11 mouse cellular contexts compared by ENCODE assay signal in genomic region chr19:4468363-4468762, GRCm38 (mm10). TPM values are rescaled to one million over a fixed set of nuclear protein-coding genes. Genes with fewer than 3 reads are reported as not detected.
DNase-seq lines count a peak whose midpoint lies in the region; ATAC-seq and TF ChIP-seq lines count a peak whose summit lies in the region.
"Had no signal": no experiment of that assay in that cellular context is flagged by ENCODE, and none has a peak within 500 bp of the region (broad histone marks: within the 10 kb centered on the region; RNA-seq: fewer than 3 reads in every experiment).

No protein-coding gene starts in this region.

- H3K9ac ChIP-seq in liver, adult 2 months (ENCODE audit: low read depth, low read length), result no peak overlapping the region
- H3K9ac ChIP-seq in liver, embryonic 12.5 days, result no peak overlapping the region
- no peak overlapping the region for H3K9ac ChIP-seq in stomach, postnatal 0 days (ENCODE audit: low read length)
- H3K9ac ChIP-seq: embryonic facial prominence, embryonic 12.5 days had no signal

- H3K9me3 ChIP-seq in liver, embryonic 12.5 days (replicated peaks), result no peaks in the 10 kb centered on the region
- no peaks in the 10 kb centered on the region for H3K9me3 ChIP-seq in stomach, postnatal 0 days (ENCODE audit: control insufficient read depth, low read length)
- H3K9me3 ChIP-seq: embryonic facial prominence, embryonic 12.5 days had no signal

- H3K4me2 ChIP-seq in liver, embryonic 12.5 days, result no peak overlapping the region
- no peak overlapping the region for H3K4me2 ChIP-seq in stomach, postnatal 0 days (replicated peaks; ENCODE audit: low read depth)
- H3K4me2 ChIP-seq: embryonic facial prominence, embryonic 12.5 days had no signal

- peak; percentile 23 for DNase-seq in liver, adult 2 months (ENCODE audit: extremely low read depth, low read depth, low spot score)
- DNase-seq in ZHBTc4 (ENCODE audit: low read depth, low spot score), result peak; percentile 61
- peak; percentile 64 for DNase-seq in cerebellum, adult 8-10 months
- DNase-seq in stomach, postnatal 0 days (ENCODE audit: low spot score), result peak; percentile 48
- DNase-seq in heart, postnatal 36 days, result no peak
- DNase-seq: heart, postnatal 10 days; right cerebral cortex, postnatal 14 days had no signal

- no peaks in the 10 kb centered on the region for H3K27me3 ChIP-seq in liver, adult 2 months (ENCODE audit: control insufficient read depth, insufficient read depth, low read length)
- H3K27me3 ChIP-seq in liver, embryonic 12.5 days (replicated peaks), result peaks cover 46% of the 10 kb centered on the region
- H3K27me3 ChIP-seq in stomach, postnatal 0 days (ENCODE audit: control insufficient read depth, insufficient read depth, low read length), result no peaks in the 10 kb centered on the region
- H3K27me3 ChIP-seq: embryonic facial prominence, embryonic 12.5 days had no signal

- no peak overlapping the region for H3K27ac ChIP-seq in liver, adult 2 months (replicated peaks; ENCODE audit: insufficient read depth, low read depth, low read length)
- no peak overlapping the region for H3K27ac ChIP-seq in liver, embryonic 12.5 days
- no peak overlapping the region for H3K27ac ChIP-seq in stomach, postnatal 0 days (replicated peaks)
- H3K27ac ChIP-seq: embryonic facial prominence, embryonic 12.5 days had no signal

- no peaks in the 10 kb centered on the region for H3K4me1 ChIP-seq in liver, adult 2 months (ENCODE audit: control insufficient read depth, insufficient read depth, low read length)
- H3K4me1 ChIP-seq in liver, embryonic 12.5 days, result peaks cover 8% of the 10 kb centered on the region
- no peaks in the 10 kb centered on the region for H3K4me1 ChIP-seq in stomach, postnatal 0 days (replicated peaks; ENCODE audit: control insufficient read depth, insufficient read depth)
- H3K4me1 ChIP-seq: embryonic facial prominence, embryonic 12.5 days had no signal

- no peak for ATAC-seq in liver, embryonic 12.5 days
- ATAC-seq in stomach, postnatal 0 days (ENCODE audit: low FRiP score, low TSS enrichment), result no peak
- no peak for ATAC-seq in erythroid progenitor cell, adult 5-6 weeks (replicated peaks; ENCODE audit: low FRiP score, poor library complexity, severe bottlenecking)

- no peaks in the 10 kb centered on the region for H3K36me3 ChIP-seq in liver, adult 2 months (ENCODE audit: control insufficient read depth, insufficient read depth, low read length)
- no peaks in the 10 kb centered on the region for H3K36me3 ChIP-seq in liver, embryonic 12.5 days
- H3K36me3 ChIP-seq in stomach, postnatal 0 days (ENCODE audit: control insufficient read depth, insufficient read depth, low read length), result no peaks in the 10 kb centered on the region
- H3K36me3 ChIP-seq: embryonic facial prominence, embryonic 12.5 days had no signal

- TF ChIP-seq EP300 in stomach, postnatal 0 days (optimal IDR thresholded peaks at IDR 0.05), result no peak

- H3K4me3 ChIP-seq in liver, adult 2 months (ENCODE audit: insufficient read depth, low read depth, low read length), result no peak overlapping the region
- H3K4me3 ChIP-seq in liver, embryonic 12.5 days, result no peak overlapping the region
- no peak overlapping the region for H3K4me3 ChIP-seq in stomach, postnatal 0 days (ENCODE audit: low read depth, low read length)
- H3K4me3 ChIP-seq: embryonic facial prominence, embryonic 12.5 days had no signal

- peak; percentile 75 for TF ChIP-seq CTCF in liver, adult 2 months (IDR thresholded peaks at IDR 0.05; ENCODE audit: low read depth, low read length)
- TF ChIP-seq CTCF in stomach, postnatal 0 days (IDR thresholded peaks at IDR 0.05; ENCODE audit: low read depth), result peak; percentile 63

- H3K79me2 ChIP-seq in liver, adult 2 months (ENCODE audit: control insufficient read depth, insufficient read depth, low read length), result no peaks in the 10 kb centered on the region

- TF ChIP-seq POLR2A in liver, adult 2 months (IDR thresholded peaks at IDR 0.05; ENCODE audit: extremely low read depth, insufficient read depth, low read length), result no peak

- WGBS in liver, adult 2 months, result 47% methylated on average over 5 of the region's 5 CpGs
- 20% methylated on average over 5 of the region's 5 CpGs for whole genome bisulfite sequencing in liver, embryonic 12.5 days (ENCODE audit: insufficient replicate concordance)
- 32% methylated on average over 5 of the region's 5 CpGs for WGBS in stomach, postnatal 0 days

- intact Hi-C loops in heart, postnatal 36 days (cut with DNase I), result no loop called here

RNA-seq across cellular contexts. Expression of gene Syt12, which starts 8.9 kb away (rescaled TPM):
- 0.27 and 0.28 TPM in 2 replicates for total RNA-seq in liver, adult 2 months (2014; rRNA removed)
- 0.47 and 0.91 TPM in 2 replicates for polyA plus RNA-seq in liver, adult 2 months (2012; rRNA removed)
- 0.35 and 0.42 TPM in 2 replicates for polyA plus RNA-seq in liver, embryonic 12.5 days (2016; fragmentation: Nextera tagmentation; extraction: Ambion mirVana)
- 1.9 and 2.5 TPM in 2 replicates for polyA plus RNA-seq in stomach, postnatal 0 days (2015; fragmentation: Nextera tagmentation; extraction: Ambion mirVana)
- total RNA-seq in heart, postnatal 36 days (2021), result 1 to 10 TPM; 6.2 to 8.2 TPM
- not detected in 2 replicates for total RNA-seq in erythroid progenitor cell, adult 5-6 weeks (2015; ENCODE audit: low replicate concordance)
- total RNA-seq in erythroid progenitor cell, adult 5-6 weeks (2017; ENCODE audit: low replicate concordance), result not detected in 2 replicates

RNA-seq across cellular contexts. Expression of gene Rhod, which starts 29.1 kb away (rescaled TPM):
- 23.9 and 33.7 TPM in 2 replicates for total RNA-seq in liver, adult 2 months (2014; rRNA removed)
- 34.9 and 39.6 TPM in 2 replicates for polyA plus RNA-seq in liver, adult 2 months (2012; rRNA removed)
- polyA plus RNA-seq in liver, embryonic 12.5 days (2016; fragmentation: Nextera tagmentation; extraction: Ambion mirVana), result 7.8 and 8.1 TPM in 2 replicates
- polyA plus RNA-seq in stomach, postnatal 0 days (2015; fragmentation: Nextera tagmentation; extraction: Ambion mirVana), result 45.5 and 48.0 TPM in 2 replicates
- total RNA-seq in heart, postnatal 36 days (2021), result 1 to 10 TPM; 5.5 to 5.8 TPM
- not detected in 2 replicates for total RNA-seq in erythroid progenitor cell, adult 5-6 weeks (2015; ENCODE audit: low replicate concordance)
- not detected in 2 replicates for total RNA-seq in erythroid progenitor cell, adult 5-6 weeks (2017; ENCODE audit: low replicate concordance)

RNA-seq across cellular contexts. Expression of gene 2010003K11Rik, which starts 30.0 kb away (rescaled TPM):
- total RNA-seq in liver, adult 2 months (2014; rRNA removed), result 6.3 and 6.6 TPM in 2 replicates
- polyA plus RNA-seq in liver, adult 2 months (2012; rRNA removed), result 5.4 and 7.5 TPM in 2 replicates
- not detected in 2 replicates for polyA plus RNA-seq in liver, embryonic 12.5 days (2016; fragmentation: Nextera tagmentation; extraction: Ambion mirVana)
- 0.74 and 1.5 TPM in 2 replicates for polyA plus RNA-seq in stomach, postnatal 0 days (2015; fragmentation: Nextera tagmentation; extraction: Ambion mirVana)
- under 1 TPM in 1 of 2 experiments, not detected in 1; 0.25 TPM for total RNA-seq in heart, postnatal 36 days (2021)
- total RNA-seq in erythroid progenitor cell, adult 5-6 weeks (2015; ENCODE audit: low replicate concordance), result not detected in 2 replicates
- not detected in 2 replicates for total RNA-seq in erythroid progenitor cell, adult 5-6 weeks (2017; ENCODE audit: low replicate concordance)
- polyA plus RNA-seq: embryonic facial prominence, embryonic 12.5 days; lung, embryonic 16.5 days had no signal

RNA-seq across cellular contexts. Expression of gene Pcx, which starts 41.9 kb away (rescaled TPM):
- total RNA-seq in liver, adult 2 months (2014; rRNA removed), result 266 and 269 TPM in 2 replicates
- 237 and 274 TPM in 2 replicates for polyA plus RNA-seq in liver, adult 2 months (2012; rRNA removed)
- 34.3 and 34.8 TPM in 2 replicates for polyA plus RNA-seq in liver, embryonic 12.5 days (2016; fragmentation: Nextera tagmentation; extraction: Ambion mirVana)
- 28.9 and 33.9 TPM in 2 replicates for polyA plus RNA-seq in stomach, postnatal 0 days (2015; fragmentation: Nextera tagmentation; extraction: Ambion mirVana)
- 10 to 100 TPM; 36.9 to 43.8 TPM for total RNA-seq in heart, postnatal 36 days (2021)
- 21.6 and 42.8 TPM in 2 replicates for total RNA-seq in erythroid progenitor cell, adult 5-6 weeks (2015; ENCODE audit: low replicate concordance)
- total RNA-seq in erythroid progenitor cell, adult 5-6 weeks (2017; ENCODE audit: low replicate concordance), result 40.8 and 44.3 TPM in 2 replicates

Comparison
In these comparisons a context has a peak if more than half of its experiments do, and no peak if none do; other contexts are left out.
1. DNase-seq: peak in liver, adult 2 months (single experiment), ZHBTc4 (single experiment), cerebellum, adult 8-10 months (single experiment) and stomach, postnatal 0 days (single experiment); none in heart, postnatal 36 days (0 of 2).
2. RNA of gene Rhod, which starts 29.1 kb away (total RNA-seq): 23.9 to 33.7 TPM in liver, adult 2 months and 5.5 to 5.8 TPM in heart, postnatal 36 days; not detected in erythroid progenitor cell, adult 5-6 weeks; every median in the first group is over 4 times any median in the second.